Mouse (Mus musculus) CH12.LX (cell line): Measurements from ENCODE around the gene Manbal. TPM values are rescaled to one million over a fixed set of nuclear protein-coding genes. Genes with fewer than 3 reads are reported as not detected.

Experiments used
- DNase-seq: peaks from one replicate; pipeline ENCODE4 v3.0.0-alpha.2; 2013; ENCODE audit errors: extremely low read depth
- H3K27ac ChIP-seq: 2 replicates; pipeline ENCODE4 v1.5.1; 2012; ENCODE audit warnings: low read depth, mild to moderate bottlenecking, control low read depth, moderate library complexity; ENCODE audit not compliant: insufficient read depth
- H3K27me3 ChIP-seq: replicated peaks from 2 replicates; pipeline ENCODE3; 2012; ENCODE audit warnings: inconsistent platforms
- H3K36me3 ChIP-seq, 2 experiments: replicated peaks in 1 of 2; 2 replicates each; pipeline versions ENCODE3 to v1.6.1; 2012; ENCODE audit warnings: inconsistent platforms in 1 of 2, low read length in 1 of 2, mild to moderate bottlenecking in 1 of 2, mixed read lengths in 1 of 2, moderate library complexity in 1 of 2; ENCODE audit not compliant: control insufficient read depth in 1 of 2, insufficient read depth in 1 of 2
- H3K4me1 ChIP-seq, 2 experiments: 2 replicates each; pipeline ENCODE4 v1.6.1; 2012; ENCODE audit warnings: inconsistent platforms in 1 of 2, moderate library complexity in 1 of 2; ENCODE audit not compliant: insufficient read depth in 2 of 2, control insufficient read depth in 1 of 2
- H3K4me2 ChIP-seq: 2 replicates; pipeline ENCODE4 v1.6.1; 2012; ENCODE audit warnings: low read depth, mild to moderate bottlenecking, control low read depth; ENCODE audit not compliant: poor library complexity, insufficient read depth, severe bottlenecking
- H3K4me3 ChIP-seq, 3 experiments: fragments of 150-350 bp in 1 of 3; sonication (generic) in 1 of 3; replicated peaks in 1 of 3; 2 replicates each; pipeline versions ENCODE3 to v1.5.1; 2011 to 2012; ENCODE audit warnings: low read depth in 2 of 3, low read length in 2 of 3, mild to moderate bottlenecking in 2 of 3, moderate library complexity in 2 of 3, control low read depth in 1 of 3, improper control_type of control experiment in 1 of 3, inconsistent platforms in 1 of 3, mixed read lengths in 1 of 3; ENCODE audit not compliant: poor library complexity in 1 of 3
- H3K79me2 ChIP-seq: replicated peaks from 2 replicates; pipeline ENCODE4 v1.6.1; 2012; ENCODE audit warnings: mild to moderate bottlenecking, moderate library complexity; ENCODE audit not compliant: control insufficient read depth, poor library complexity, insufficient read depth, severe bottlenecking; ENCODE audit errors: extremely low read depth
- H3K9ac ChIP-seq: 2 replicates; pipeline ENCODE4 v1.6.1; 2012; ENCODE audit warnings: low read depth, mild to moderate bottlenecking, control low read depth, moderate library complexity; ENCODE audit not compliant: insufficient read depth
- H3K9me3 ChIP-seq: replicated peaks from 2 replicates; pipeline ENCODE3; 2012; ENCODE audit warnings: low read length, inconsistent platforms, mixed read lengths
- BHLHE40 ChIP-seq: IDR thresholded peaks from 2 replicates; pipeline ENCODE4 v1.6.1; 2011; ENCODE audit warnings: mild to moderate bottlenecking, low read depth, low read length, improper control_type of control experiment
- CTCF ChIP-seq, 2 experiments: IDR thresholded peaks in 1 of 2; conservative IDR thresholded peaks in 1 of 2; 2 replicates each; pipeline ENCODE4 v1.5.1; 2011 to 2012; ENCODE audit warnings: low read depth in 2 of 2, low read length in 2 of 2, improper control_type of control experiment in 1 of 2, inconsistent platforms in 1 of 2, mild to moderate bottlenecking in 1 of 2, moderate library complexity in 1 of 2
- E2F4 ChIP-seq: IDR thresholded peaks from 2 replicates; pipeline ENCODE4 v1.6.1; 2011; ENCODE audit warnings: low read depth, low read length, improper control_type of control experiment; ENCODE audit not compliant: insufficient replicate concordance
- GABPA ChIP-seq: IDR thresholded peaks from 2 replicates; pipeline ENCODE4 v1.6.1; 2012; ENCODE audit warnings: low read depth, low read length, improper control_type of control experiment, inconsistent platforms; ENCODE audit not compliant: insufficient replicate concordance
- IRF4 ChIP-seq: IDR thresholded peaks from 2 replicates; pipeline ENCODE4 v1.6.1; 2014; ENCODE audit warnings: low read depth, mild to moderate bottlenecking, inconsistent platforms, low read length, improper control_type of control experiment
- JUN ChIP-seq: IDR thresholded peaks from 2 replicates; pipeline ENCODE4 v1.6.1; 2011; ENCODE audit warnings: low read depth, mild to moderate bottlenecking, low read length, improper control_type of control experiment, moderate library complexity; ENCODE audit not compliant: insufficient read depth
- JUND ChIP-seq: conservative IDR thresholded peaks from 2 replicates; pipeline ENCODE4 v1.6.1; 2011; ENCODE audit warnings: low read depth, low read length, improper control_type of control experiment
- MAFK ChIP-seq: IDR thresholded peaks from 2 replicates; pipeline ENCODE4 v1.6.1; 2011; ENCODE audit warnings: low read length, improper control_type of control experiment; ENCODE audit not compliant: insufficient replicate concordance
- MAZ ChIP-seq: IDR thresholded peaks from 2 replicates; pipeline ENCODE4 v1.6.1; 2012; ENCODE audit warnings: low read depth, mild to moderate bottlenecking, inconsistent platforms, low read length, improper control_type of control experiment, moderate library complexity
- MYC ChIP-seq: IDR thresholded peaks from 2 replicates; pipeline ENCODE4 v1.6.1; 2011; ENCODE audit warnings: low read depth, mild to moderate bottlenecking, improper control_type of control experiment, low read length
- PAX5 ChIP-seq: IDR thresholded peaks from 2 replicates; pipeline ENCODE4 v1.6.1; 2012; ENCODE audit warnings: low read length, inconsistent platforms, mixed read lengths
- RCOR1 ChIP-seq: conservative IDR thresholded peaks from 2 replicates; pipeline ENCODE4 v1.6.1; 2012; ENCODE audit warnings: low read depth, mild to moderate bottlenecking, inconsistent platforms, low read length, improper control_type of control experiment
- SIN3A ChIP-seq: IDR thresholded peaks from 2 replicates; pipeline ENCODE4 v1.6.1; 2012; ENCODE audit warnings: low read length, improper control_type of control experiment, inconsistent platforms
- SMC3 ChIP-seq: IDR thresholded peaks from 2 replicates; pipeline ENCODE4 v1.6.1; 2011; ENCODE audit warnings: low read depth, low read length, improper control_type of control experiment
- UBTF ChIP-seq: IDR thresholded peaks from 2 replicates; pipeline ENCODE4 v1.6.1; 2012; ENCODE audit warnings: low read depth, mild to moderate bottlenecking, inconsistent platforms, low read length, improper control_type of control experiment, moderate library complexity
- USF1 ChIP-seq: IDR thresholded peaks from 2 replicates; pipeline ENCODE4 v1.6.1; 2014; ENCODE audit warnings: low read depth, mild to moderate bottlenecking, inconsistent platforms, low read length, improper control_type of control experiment
- ZKSCAN1 ChIP-seq: IDR thresholded peaks from 2 replicates; pipeline ENCODE4 v1.6.1; 2012; ENCODE audit warnings: low read depth, inconsistent platforms, low read length, improper control_type of control experiment, borderline replicate concordance
- ZNF384 ChIP-seq: IDR thresholded peaks from 2 replicates; pipeline ENCODE4 v1.6.1; 2012; ENCODE audit warnings: low read depth, low read length, improper control_type of control experiment, inconsistent platforms
- dilution Hi-C: fragments of 300-500 bp; cut with MboI; formaldehyde crosslinking; loops from 2 replicates; pipeline ENCODE4 v1.14.3; 2020; ENCODE audit warnings: low sequenced_read_pairs; ENCODE audit not compliant: extremely low pct_unique_long_range_greater_than_20kb, extremely low pct_ligation_motif_present
- in situ Hi-C: fragments of 300-500 bp; cut with MboI; formaldehyde crosslinking; loops from 3 replicates; pipeline ENCODE4 v1.14.3; 2019; ENCODE audit warnings: low sequenced_read_pairs, low pct_ligation_motif_present, low pct_unique_long_range_greater_than_20kb, mixed read lengths
- polyA plus RNA-seq: library from polyadenylated mRNA; unstranded; fragments of >175 nt; gene quantifications from 2 replicates; pipeline ENCODE4 v1.2.1, GENCODE M21; 2012; ENCODE audit warnings: low read depth; ENCODE audit not compliant: insufficient read length
- total RNA-seq, 2 experiments: library from RNA; depleted of rRNA; stranded (reverse); fragments of 300-350 nt in 1 of 2; fragments of >200 nt in 1 of 2; gene quantifications; 2 replicates each; pipeline ENCODE4 v1.2.3; 2012 to 2014

Gene Manbal
- total and polyA plus RNA-seq, 3 experiments: 13.7 to 29.4 (median 17.0) TPM

GRCm38 (mm10) chr2:157412497-157412896, 45.1 kb downstream of the Manbal start:
- H3K36me3 ChIP-seq: no peaks in the 10 kb centered on the region
- dilution Hi-C loops: no loop called here
- no peak overlapping the region for H3K27ac ChIP-seq
- H3K79me2 ChIP-seq: no peaks in the 10 kb centered on the region
- peaks cover 4% of the 10 kb centered on the region for H3K27me3 ChIP-seq
- DNase-seq: no peak
- no peak overlapping the region for H3K4me3 ChIP-seq
- H3K4me1 ChIP-seq: peaks cover 5 to 8% of the 10 kb centered on the region in 2 experiments
- TF ChIP-seq JUN (no peak), BHLHE40 (no peak), MAFK (no peak), CTCF (conservative IDR thresholded peaks at IDR 0.05 in 1 of 2, IDR thresholded peaks at IDR 0.05 in 1 of 2; ENCODE audit: low read depth in 2 of 2, low read length in 2 of 2) (no peak), SMC3 (no peak), E2F4 (no peak), MAZ (no peak), GABPA (no peak), ZNF384 (no peak), MYC (no peak), JUND (no peak), RCOR1 (no peak), USF1 (no peak), ZKSCAN1 (no peak), PAX5 (no peak), SIN3A (no peak), IRF4 (no peak)
- no peak overlapping the region for H3K9ac ChIP-seq
- in situ Hi-C loops: no loop called here
- no peak overlapping the region for H3K4me2 ChIP-seq
- no peaks in the 10 kb centered on the region for H3K9me3 ChIP-seq

DNA sequence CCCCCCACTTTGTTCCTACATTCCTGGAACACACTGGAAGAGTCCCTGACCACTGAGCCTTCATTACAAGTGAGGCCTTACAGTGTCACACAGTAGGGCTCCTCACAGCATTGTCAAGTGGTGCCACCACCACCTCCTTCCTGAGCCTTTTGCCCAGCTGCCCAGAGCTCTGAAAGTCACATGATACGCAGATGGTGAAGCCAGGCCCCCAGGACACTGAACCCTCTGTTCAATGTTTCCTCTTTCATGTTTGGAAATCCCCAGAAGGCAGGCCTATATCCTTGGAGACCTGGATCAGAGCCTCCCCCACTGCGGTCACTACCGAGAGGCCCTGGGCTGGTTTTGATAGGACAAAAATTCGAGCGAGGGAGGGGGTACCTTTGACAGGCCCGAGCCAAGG, 49.8 kb downstream of the Manbal start:
- dilution Hi-C loops (no loop called here), in situ Hi-C loops (no loop called here)
- H3K36me3 ChIP-seq: no peaks in the 10 kb centered on the region
- no peak for TF ChIP-seq UBTF
- TF ChIP-seq IRF4: no peak
- H3K4me1 ChIP-seq: peaks cover 6 to 10% of the 10 kb centered on the region in 2 experiments
- H3K27ac ChIP-seq: no peak overlapping the region
- no peak overlapping the region for H3K9ac ChIP-seq
- peaks cover 32% of the 10 kb centered on the region for H3K27me3 ChIP-seq
- no peak for DNase-seq
- H3K4me2 ChIP-seq: no peak overlapping the region
- no peak overlapping the region for H3K4me3 ChIP-seq
- H3K9me3 ChIP-seq: no peaks in the 10 kb centered on the region
- H3K79me2 ChIP-seq: no peaks in the 10 kb centered on the region
